Mouse (Mus musculus): Measurements from ENCODE around the gene Smpd4. TPM values are rescaled to one million over a fixed set of nuclear protein-coding genes. Genes with fewer than 3 reads are reported as not detected.
A peak's percentile ranks its signal among the peaks of the same experiment; 100 is the strongest.
"Not testable (repeated sequence)": the region's sequence is repeated elsewhere in the genome, so short reads cannot be mapped to it uniquely, and the experiment has no call there.

Gene Smpd4
- polyA plus RNA-seq, 1 experiment from 2014 or later = 21.2 TPM

DNA sequence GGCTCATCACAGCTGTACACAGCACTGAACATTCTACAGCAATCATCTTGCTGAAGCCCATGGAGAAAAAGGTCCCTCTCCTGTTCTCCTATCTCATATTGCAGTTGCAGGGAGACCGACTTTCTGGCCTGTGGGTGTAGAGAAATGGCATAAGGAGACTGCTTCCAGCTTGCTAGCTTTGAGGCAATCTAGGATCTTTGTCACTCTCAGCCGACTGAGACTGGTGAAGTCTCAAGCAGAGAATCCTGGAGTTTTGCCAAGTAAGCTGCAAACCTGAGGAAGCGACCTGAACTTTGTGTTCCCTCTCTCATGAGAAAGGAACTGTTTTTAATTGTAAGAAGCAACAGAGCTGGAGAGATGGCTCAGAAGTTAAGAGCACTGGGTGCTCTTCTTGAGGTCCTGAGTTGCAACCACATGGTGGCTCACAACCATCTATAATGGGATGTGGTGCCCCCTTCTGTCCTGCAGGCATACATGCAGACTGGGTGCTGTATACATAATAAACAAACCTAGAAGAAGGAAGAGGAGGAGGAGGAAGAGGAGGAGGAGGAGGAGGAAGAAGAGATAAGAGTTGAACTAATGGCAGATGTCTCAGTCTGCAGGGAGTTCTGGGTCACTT is 18.1 kb upstream of the Smpd4 start:
- ATAC-seq (replicated peaks; ENCODE audit: low FRiP score, low read depth) (no peak), DNase-seq (ENCODE audit: low spot score) (peak; percentile 30)
- Histone ChIP-seq H3K4me3 (replicated peaks; ENCODE audit: low read depth, low read length) (no peak overlapping the region), H3K4me2 (ENCODE audit: low read length) (no peak overlapping the region), H3K9ac (ENCODE audit: low read depth, low read length) (no peak overlapping the region), H3K27me3 (ENCODE audit: insufficient read depth, low read length) (no peaks in the 10 kb centered on the region), H3K4me1 (replicated peaks; ENCODE audit: insufficient read depth, low read length) (no peaks in the 10 kb centered on the region), H3K9me3 (replicated peaks; ENCODE audit: low read length) (no peaks in the 10 kb centered on the region), H3K27ac (no peak overlapping the region), H3K36me3 (ENCODE audit: insufficient read depth, low read length) (no peaks in the 10 kb centered on the region)
- TF ChIP-seq CTCF (IDR thresholded peaks at IDR 0.05; ENCODE audit: low read depth) = peak; percentile 60
- 50% methylated on average over 3 of the region's 3 CpGs for WGBS

GRCm38 (mm10) chr16:17604941-17605340 is 14.2 kb upstream of the Smpd4 start:
- H3K4me2 ChIP-seq (ENCODE audit: low read length) = no peak overlapping the region
- H3K9me3 ChIP-seq (replicated peaks; ENCODE audit: low read length) = no peaks in the 10 kb centered on the region
- H3K36me3 ChIP-seq (ENCODE audit: insufficient read depth, low read length) = no peaks in the 10 kb centered on the region
- WGBS = 66% methylated on average over 4 of the region's 4 CpGs
- no peak overlapping the region for H3K4me3 ChIP-seq (replicated peaks; ENCODE audit: low read depth, low read length)
- H3K9ac ChIP-seq (ENCODE audit: low read depth, low read length) = no peak overlapping the region
- ATAC-seq (replicated peaks; ENCODE audit: low FRiP score, low read depth) = no peak
- DNase-seq (ENCODE audit: low spot score) = no peak
- H3K27me3 ChIP-seq (ENCODE audit: insufficient read depth, low read length) = no peaks in the 10 kb centered on the region
- TF ChIP-seq CTCF (IDR thresholded peaks at IDR 0.05; ENCODE audit: low read depth) = no peak
- H3K27ac ChIP-seq = no peak overlapping the region
- no peaks in the 10 kb centered on the region for H3K4me1 ChIP-seq (replicated peaks; ENCODE audit: insufficient read depth, low read length)

GRCm38 (mm10) chr16:17605684-17606083 is 13.5 kb upstream of the Smpd4 start:
- Histone ChIP-seq H3K9me3 (replicated peaks; ENCODE audit: low read length) (no peaks in the 10 kb centered on the region), H3K36me3 (ENCODE audit: insufficient read depth, low read length) (no peaks in the 10 kb centered on the region), H3K27me3 (ENCODE audit: insufficient read depth, low read length) (no peaks in the 10 kb centered on the region), H3K4me2 (ENCODE audit: low read length) (no peak overlapping the region), H3K9ac (ENCODE audit: low read depth, low read length) (no peak overlapping the region), H3K4me3 (replicated peaks; ENCODE audit: low read depth, low read length) (no peak overlapping the region), H3K4me1 (replicated peaks; ENCODE audit: insufficient read depth, low read length) (no peaks in the 10 kb centered on the region), H3K27ac (no peak overlapping the region)
- DNase-seq (ENCODE audit: low spot score) (no peak), ATAC-seq (replicated peaks; ENCODE audit: low FRiP score, low read depth) (no peak)
- WGBS = 65% methylated on average over 5 of the region's 5 CpGs
- no peak for TF ChIP-seq CTCF (IDR thresholded peaks at IDR 0.05; ENCODE audit: low read depth)

GRCm38 (mm10) chr16:17611383-17611782 is 7.8 kb upstream of the Smpd4 start:
- TF ChIP-seq CTCF (IDR thresholded peaks at IDR 0.05; ENCODE audit: low read depth) = no peak
- Histone ChIP-seq H3K36me3 (ENCODE audit: insufficient read depth, low read length) (no peaks in the 10 kb centered on the region), H3K9me3 (replicated peaks; ENCODE audit: low read length) (no peaks in the 10 kb centered on the region), H3K4me2 (ENCODE audit: low read length) (no peak overlapping the region), H3K27ac (no peak overlapping the region), H3K4me1 (replicated peaks; ENCODE audit: insufficient read depth, low read length) (no peaks in the 10 kb centered on the region), H3K27me3 (ENCODE audit: insufficient read depth, low read length) (no peaks in the 10 kb centered on the region), H3K9ac (ENCODE audit: low read depth, low read length) (no peak overlapping the region), H3K4me3 (replicated peaks; ENCODE audit: low read depth, low read length) (no peak overlapping the region)
- 61% methylated on average over 4 of the region's 4 CpGs for WGBS
- ATAC-seq (replicated peaks; ENCODE audit: low FRiP score, low read depth) = no peak
- no peak for DNase-seq (ENCODE audit: low spot score)

DNA sequence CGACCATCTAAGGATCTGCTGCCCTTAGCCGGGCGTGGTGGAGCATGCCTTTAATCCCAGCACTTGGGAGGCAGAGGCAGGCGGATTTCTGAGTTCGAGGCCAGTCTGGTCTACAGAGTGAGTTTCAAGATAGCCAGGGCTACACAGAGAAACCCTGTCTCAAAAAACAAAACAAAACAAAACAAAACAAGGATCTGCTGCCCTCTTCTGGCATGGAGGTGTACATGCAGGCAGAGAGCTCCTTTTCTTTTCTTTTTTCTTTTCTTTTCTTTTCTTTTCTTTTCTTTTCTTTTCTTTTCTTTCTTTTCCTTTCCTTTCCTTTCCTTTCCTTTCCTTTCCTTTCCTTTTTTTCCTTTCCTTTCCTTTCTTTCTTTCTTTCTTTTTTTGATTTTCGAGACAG is 4.4 kb upstream of the Smpd4 start:
- 94% methylated on average over 6 of the region's 6 CpGs for WGBS
- not testable (repeated sequence) for H3K4me2 ChIP-seq (ENCODE audit: low read length); H3K27me3 ChIP-seq (ENCODE audit: insufficient read depth, low read length); ATAC-seq (replicated peaks; ENCODE audit: low FRiP score, low read depth); H3K4me3 ChIP-seq (replicated peaks; ENCODE audit: low read depth, low read length); H3K9me3 ChIP-seq (replicated peaks; ENCODE audit: low read length); H3K9ac ChIP-seq (ENCODE audit: low read depth, low read length); H3K4me1 ChIP-seq (replicated peaks; ENCODE audit: insufficient read depth, low read length); H3K36me3 ChIP-seq (ENCODE audit: insufficient read depth, low read length); H3K27ac ChIP-seq; DNase-seq (ENCODE audit: low spot score)
- TF ChIP-seq CTCF (IDR thresholded peaks at IDR 0.05; ENCODE audit: low read depth) = peak; percentile 75

DNA sequence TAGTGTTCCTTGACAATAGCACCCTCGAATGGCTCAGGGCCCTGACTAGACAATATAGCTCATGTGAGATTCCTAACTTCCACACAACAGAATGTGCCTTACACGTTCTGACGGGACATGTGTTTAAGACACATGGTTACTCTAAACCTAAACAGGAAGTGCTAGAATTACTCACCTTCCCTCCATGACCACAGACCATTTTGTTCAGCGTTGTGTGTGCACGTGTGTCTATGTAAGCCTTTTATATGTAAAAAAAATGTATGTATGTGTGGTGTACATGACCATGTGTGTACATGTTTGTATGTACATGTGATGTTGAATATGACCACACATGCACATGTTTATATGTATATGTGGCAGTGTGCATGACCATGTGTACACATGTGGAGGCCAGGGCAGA is 2.9 kb upstream of the Smpd4 start:
- Histone ChIP-seq H3K9me3 (replicated peaks; ENCODE audit: low read length) (no peaks in the 10 kb centered on the region), H3K27ac (no peak overlapping the region), H3K36me3 (ENCODE audit: insufficient read depth, low read length) (no peaks in the 10 kb centered on the region), H3K27me3 (ENCODE audit: insufficient read depth, low read length) (no peaks in the 10 kb centered on the region), H3K4me1 (replicated peaks; ENCODE audit: insufficient read depth, low read length) (peaks cover 9% of the 10 kb centered on the region), H3K9ac (ENCODE audit: low read depth, low read length) (no peak overlapping the region), H3K4me3 (replicated peaks; ENCODE audit: low read depth, low read length) (no peak overlapping the region), H3K4me2 (ENCODE audit: low read length) (no peak overlapping the region)
- 80% methylated on average over 5 of the region's 5 CpGs for WGBS
- DNase-seq (ENCODE audit: low spot score) = no peak
- TF ChIP-seq CTCF (IDR thresholded peaks at IDR 0.05; ENCODE audit: low read depth) = no peak
- ATAC-seq (replicated peaks; ENCODE audit: low FRiP score, low read depth) = no peak
